Mouse (Mus musculus) left cerebral cortex, adult 18-20 months (tissue): ENCODE data around the gene Mpp4. TPM values are rescaled to one million over a fixed set of nuclear protein-coding genes. Genes with fewer than 3 reads are reported as not detected.

ENCODE experiments used
- DNase-seq, 2 experiments: peaks; one replicate each; pipeline ENCODE4 v3.0.0; 2021 to 2022; ENCODE audit warnings: low spot score in 2 of 2, mixed read lengths in 1 of 2
- long read RNA-seq, 2 experiments: library from polyadenylated mRNA; stranded (forward); transcript quantifications; one replicate each; pipeline ENCODE4 v2.0.0; 2021
- total RNA-seq, 2 experiments: library from RNA; stranded (reverse); gene quantifications; 2 replicates each; pipeline ENCODE4 v1.2.3; 2021

Mpp4 gene
- 1 to 10 TPM in 1 of 2 experiments, under 1 TPM in 1; 0.98 to 1.3 TPM for total RNA-seq
- long read RNA-seq, experiment 1, partial matches to known transcripts: 0 of 1 reads
- long read RNA-seq, experiment 1, other reads (novel, unspliced or antisense): 1 of 1 reads
- long read RNA-seq, experiment 2: 0 reads

DNA sequence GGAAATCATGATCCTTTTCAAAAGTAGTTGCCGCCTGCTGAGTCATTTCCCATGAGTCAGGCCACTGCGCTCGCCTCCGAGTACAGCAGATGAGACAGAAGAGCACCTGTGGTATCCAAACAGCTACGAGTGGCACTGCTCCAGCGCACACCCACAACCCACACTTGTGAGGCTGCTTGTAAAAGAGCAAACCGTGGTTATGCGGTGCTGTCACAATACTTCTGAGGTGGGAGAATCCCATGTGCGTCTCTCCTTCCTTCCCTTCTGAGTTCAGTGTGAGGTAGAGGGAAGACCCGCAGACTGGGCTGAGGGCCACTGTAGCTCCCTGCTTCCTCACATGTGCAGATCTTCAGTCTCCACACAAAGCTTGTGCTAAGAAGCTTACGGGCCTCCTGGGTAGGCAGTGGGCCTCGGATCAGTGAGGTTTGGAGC lies at the start of gene Mpp4:
Gene Mpp4 (minus strand): TSS at position 360 of the 432 bp plus-strand sequence.
- peak; percentile 85 to 87 for DNase-seq

DNA sequence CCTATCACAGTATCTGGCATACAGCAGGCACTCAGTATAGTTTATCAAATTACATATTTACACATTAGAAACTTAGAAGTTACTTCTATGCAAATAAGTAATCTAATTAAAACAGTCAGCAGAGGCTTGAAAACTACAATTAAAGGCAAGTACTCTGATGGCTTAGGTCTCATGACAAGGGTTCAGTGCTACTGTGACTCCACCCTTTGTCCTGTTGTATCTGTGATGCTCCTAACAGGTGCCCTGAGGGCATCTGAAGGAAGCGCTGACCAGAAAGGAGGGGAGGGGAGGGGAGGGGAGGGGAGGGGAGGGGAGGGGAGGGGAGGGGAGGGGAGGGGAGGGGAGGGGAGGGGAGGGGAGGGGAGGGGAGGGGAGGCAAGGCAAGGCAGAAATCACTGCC lies 49.8 kb upstream of the Mpp4 start:
- no peak for DNase-seq

DNA sequence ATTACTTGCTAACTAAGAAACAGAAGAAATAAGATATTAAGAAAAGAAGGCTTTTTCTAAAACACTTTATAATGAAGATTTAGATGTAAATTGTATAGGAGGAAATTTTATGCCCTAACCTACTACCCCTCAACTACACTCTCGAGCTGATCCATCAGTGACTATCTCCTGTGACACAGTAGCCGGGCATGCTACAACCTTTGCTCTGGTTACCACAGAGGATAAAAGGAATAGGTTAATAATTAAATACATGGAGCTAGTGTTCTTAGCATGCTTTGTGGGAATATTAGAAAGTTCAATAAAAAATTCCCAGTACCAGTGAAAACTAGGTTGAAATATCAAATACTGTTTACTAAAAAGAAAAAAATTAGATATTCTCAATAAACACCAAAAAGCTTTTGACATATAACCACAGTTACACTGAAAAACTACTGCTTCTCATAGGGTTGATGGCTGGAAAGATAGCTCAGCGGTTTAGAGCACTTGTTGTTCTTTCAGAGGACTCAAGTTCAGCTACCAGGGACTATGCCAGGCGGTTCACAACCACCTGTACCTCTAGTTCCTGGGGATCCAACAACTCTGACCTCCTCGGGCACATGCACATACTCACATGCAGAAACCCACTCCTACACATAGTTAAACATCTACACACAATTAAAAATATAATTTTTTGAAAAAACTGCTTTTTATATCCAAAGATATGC lies 49.0 kb upstream of the Mpp4 start:
- DNase-seq: no peak

DNA sequence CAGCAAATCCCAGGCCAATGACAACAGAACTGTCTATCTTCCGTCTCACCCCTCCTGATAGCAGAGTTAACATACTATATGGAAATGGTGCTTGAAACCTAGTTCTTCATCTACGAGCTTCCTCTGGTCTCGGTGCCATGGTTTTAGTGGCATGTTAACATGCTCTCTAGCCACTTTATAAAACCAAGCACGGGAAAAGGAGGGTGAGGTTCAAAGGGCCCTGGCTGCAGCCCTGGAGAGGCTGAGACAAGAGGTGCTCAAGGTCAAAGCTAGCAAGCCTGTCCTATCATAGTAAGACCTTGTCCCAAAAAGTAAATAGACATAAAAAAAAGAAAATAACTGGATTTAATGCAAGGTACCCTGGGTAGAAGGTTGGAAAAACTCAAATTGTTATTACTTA lies 48.5 kb upstream of the Mpp4 start:
- no peak for DNase-seq

DNA sequence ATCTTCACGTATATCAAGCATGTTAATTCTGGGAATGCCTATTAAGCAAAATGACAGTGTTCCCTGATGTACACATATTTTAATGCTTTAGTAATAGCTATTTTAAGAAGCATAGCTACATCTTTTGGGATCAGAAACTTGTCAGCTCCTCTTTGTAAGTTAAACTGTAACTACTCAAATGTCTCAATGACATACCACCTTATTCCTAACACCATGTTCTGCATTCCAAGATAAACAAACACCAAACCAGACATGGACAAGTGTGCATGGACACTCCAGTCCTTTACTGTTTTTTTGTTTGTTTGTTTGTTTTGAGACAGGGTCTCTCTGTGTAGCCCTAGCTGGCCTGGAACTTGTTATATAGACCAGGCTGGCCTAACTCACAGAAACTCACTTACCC lies 45.1 kb upstream of the Mpp4 start:
- no peak for DNase-seq

DNA sequence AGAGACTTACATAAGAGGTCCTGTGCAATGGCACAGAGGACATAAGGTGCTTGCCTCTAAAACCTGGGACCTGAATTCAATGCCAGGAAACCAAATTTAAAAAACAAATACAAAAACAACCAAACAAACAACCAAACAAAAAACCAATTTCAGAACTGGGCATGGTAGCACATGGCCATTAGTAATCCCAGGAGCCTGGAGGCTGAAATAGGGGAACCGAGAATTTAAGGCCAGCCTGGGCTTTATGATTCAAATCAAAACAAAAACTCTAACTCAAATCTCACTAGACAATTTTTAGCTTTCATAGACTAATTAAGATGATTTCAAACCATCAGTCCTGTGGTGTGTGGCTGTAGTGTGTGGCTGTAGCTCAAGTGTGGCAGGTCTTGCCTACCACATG lies 41.3 kb upstream of the Mpp4 start:
- no peak for DNase-seq

DNA sequence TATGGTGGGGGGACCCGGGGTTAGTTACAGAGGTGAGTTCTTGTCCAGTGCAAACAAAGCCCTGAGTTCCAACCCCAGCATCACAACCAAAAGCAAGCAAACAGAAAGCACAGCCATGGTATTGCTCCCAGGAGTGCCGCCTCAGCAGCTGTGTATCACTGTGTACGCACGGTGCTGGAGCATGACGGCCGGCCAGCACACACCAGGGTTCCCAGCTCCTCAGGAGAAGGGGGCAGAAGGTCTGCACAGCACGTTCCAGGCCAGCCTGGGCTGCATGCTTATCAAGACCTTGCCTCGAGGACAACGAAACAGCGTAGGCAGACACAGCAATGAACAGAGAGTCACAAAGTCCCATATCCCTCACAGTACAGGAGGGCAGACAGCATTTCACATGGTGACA lies 39.2 kb upstream of the Mpp4 start:
- no peak for DNase-seq

DNA sequence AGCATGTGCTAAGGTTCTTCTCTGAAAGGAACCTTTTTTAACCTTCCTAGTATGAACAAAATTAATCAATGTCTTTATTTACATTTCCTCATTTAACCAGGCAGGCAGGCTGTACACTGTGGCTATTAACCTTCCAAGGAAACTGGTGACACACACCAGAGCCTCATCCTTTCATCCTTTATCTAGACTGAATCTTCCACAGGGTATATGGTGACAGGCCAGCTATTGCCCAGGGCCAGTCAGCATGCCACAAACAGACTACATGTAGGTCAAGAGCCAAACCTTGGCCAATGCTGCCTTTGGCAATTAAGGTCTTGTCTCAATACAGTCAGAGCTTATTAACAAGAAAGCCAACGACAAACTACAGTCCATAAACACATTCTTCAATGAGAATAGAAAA lies 38.4 kb upstream of the Mpp4 start:
- no peak for DNase-seq

DNA sequence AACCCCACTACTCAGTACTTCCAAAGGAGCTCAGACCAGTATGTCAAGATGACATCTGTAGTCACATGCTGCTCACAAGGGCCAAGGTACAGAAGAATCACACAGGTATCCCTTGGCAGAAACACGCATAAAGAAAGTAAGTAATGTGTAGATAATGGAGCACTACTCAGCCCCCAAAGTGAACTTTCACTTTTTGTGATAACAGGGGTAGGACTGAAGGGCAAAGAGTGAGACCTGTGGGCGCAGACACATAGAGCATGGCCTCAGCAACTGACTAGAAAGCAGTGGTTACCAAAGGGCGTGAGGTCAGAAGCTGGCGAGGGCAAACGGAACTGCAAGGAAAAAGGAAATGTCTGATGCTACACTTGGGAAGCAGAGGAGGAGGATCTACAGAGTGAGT lies 37.8 kb upstream of the Mpp4 start:
- DNase-seq: no peak

DNA sequence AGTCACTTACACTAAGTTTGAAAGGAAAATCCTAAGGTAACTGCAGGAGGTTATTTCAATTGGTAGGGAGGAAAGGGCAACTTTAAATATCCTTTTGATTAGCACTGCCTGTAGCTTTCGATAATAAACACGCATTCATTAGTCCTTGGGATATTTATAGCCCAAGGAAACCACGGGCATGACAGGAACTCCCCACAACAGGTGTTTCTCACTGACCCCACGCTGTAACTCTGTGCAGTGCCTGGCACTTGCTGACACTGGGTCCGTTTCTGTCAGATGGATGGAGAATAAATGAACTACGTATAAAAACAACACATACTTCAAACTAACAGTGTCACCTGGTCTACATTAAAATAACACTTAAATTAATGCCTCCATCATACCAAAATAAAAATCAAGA lies 31.8 kb upstream of the Mpp4 start:
- DNase-seq: no peak

DNA sequence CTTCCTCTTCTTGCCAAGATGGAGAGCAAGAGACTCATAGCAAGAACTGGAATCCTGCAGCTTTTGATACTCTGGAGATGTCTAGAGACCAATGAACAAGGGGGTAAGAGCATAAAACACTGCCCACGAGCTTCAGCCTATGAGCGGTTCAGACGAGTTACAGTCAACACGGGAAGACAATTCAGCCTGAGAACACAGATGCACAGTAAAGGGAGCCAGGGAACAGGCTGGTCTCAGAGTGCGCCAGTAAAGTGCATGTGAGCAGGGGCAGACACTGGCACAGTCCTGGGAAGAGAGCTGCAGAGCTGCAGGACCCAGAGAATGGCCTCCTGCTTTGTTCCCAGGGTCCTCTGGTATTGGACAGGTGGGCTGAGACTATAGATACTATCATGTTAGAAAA lies 24.6 kb upstream of the Mpp4 start:
- DNase-seq: no peak

DNA sequence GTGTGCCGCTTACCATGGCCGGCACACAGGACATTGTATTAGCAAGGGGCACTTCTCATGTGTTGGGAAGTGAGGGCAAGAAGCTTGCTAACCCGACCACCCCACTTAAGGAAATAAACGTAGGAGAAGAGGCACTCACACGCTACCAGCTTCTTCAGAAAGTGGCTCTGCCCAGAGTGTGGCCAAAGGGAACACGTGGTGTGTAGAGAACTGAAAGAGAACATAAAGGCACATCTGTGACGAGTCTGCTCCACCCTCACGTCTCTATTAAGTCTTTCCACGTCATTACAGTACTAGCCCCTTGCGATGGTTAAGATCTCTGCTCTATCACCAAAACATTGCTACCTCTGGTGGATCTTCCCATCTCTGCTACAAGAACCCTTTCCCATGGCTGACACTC lies 23.1 kb upstream of the Mpp4 start:
- DNase-seq: no peak

DNA sequence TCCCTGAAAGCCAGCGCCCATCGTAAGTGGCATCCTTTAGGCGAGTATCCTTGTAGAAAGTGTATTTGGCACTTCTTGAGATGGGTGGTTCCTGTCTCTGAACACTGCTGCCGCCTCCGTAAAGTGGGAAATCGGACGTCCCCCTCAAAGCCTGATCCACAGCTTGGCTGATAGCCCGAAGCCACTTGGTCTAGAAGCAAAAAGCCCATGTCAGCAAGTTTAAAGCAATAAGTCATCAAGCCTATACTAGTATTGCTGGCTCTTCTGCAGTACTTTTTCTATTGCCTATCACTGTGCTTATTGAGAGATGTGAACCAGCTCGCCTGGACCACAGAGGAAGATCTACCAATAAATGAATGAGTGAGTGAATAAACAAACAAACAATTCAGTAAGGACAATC lies 22.2 kb upstream of the Mpp4 start:
- no peak for DNase-seq

DNA sequence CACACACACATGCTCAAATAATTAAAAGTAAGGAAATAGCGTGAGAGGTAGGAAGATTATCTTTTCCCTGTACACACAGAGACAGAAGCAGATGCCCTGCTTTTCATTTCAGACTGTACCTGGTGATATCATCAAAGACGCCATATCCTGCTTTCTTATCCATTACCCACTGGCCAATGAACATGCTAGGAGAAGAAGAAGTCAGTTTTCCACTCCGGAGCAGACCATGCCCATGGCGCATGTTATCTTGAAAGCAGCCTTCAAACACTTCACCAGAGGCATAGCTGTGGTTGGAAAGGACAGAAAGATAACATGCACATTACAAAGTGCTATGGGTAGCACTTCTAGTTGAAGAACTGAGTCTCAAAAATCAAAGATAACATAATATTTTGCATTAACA lies 19.9 kb upstream of the Mpp4 start:
- DNase-seq: no peak

DNA sequence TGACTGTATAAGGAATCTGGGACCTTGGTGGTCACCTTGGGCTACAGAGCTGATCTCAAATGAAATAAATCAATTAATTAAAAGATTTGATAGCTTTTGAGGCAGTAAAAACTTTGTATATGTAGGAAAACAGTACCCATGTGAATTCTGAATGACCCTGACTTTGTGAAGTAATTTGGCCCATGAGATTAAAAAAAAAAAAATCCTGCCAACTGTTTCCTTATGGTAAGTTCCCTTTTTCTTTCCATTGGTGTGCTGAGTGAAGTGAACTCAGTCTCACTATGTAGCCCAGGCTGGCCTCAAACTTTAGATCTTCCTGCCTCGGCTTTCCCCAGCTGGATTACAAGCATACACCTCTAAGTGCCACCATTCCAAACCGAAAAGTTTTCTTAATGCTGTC lies 19.2 kb upstream of the Mpp4 start:
- DNase-seq: no peak

DNA sequence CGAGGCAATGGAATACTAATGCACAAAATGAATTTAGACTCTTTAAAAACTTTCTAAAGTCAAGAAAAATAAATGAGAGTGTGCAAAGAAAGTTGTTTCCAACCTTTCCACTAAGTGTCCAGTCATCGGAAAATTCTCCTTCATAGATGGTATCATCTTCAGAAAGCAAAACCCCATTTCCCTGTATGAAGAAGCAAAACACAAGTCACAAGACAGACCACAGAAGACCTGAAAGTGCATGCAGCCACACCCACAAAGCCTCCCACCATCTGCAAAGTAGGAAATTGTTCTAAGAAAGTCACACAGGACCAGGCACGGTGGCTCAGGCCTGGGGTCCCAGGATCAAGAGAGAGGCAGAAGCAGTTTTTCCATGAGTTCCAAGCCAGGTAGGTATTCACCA lies 16.8 kb upstream of the Mpp4 start:
- DNase-seq: no peak

DNA sequence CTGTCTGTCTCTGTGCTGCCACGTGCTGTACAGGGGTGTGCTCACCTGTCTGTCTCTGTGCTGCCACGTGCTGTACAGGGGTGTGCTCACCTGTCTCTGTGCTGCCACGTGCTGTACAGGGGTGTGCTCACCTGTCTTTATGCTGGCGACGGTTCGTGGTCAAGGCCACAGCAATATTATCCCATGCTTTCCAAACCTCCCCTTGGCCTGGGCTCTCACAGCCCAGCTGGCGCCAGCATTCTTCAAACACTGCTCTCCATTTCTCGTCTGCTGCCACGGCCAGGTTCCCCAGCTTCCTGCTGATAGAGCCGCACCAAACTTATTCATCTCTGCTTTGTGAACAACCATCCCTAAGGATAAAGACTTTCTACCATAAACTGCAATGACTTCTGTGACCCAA lies 15.2 kb upstream of the Mpp4 start:
- DNase-seq: no peak

DNA sequence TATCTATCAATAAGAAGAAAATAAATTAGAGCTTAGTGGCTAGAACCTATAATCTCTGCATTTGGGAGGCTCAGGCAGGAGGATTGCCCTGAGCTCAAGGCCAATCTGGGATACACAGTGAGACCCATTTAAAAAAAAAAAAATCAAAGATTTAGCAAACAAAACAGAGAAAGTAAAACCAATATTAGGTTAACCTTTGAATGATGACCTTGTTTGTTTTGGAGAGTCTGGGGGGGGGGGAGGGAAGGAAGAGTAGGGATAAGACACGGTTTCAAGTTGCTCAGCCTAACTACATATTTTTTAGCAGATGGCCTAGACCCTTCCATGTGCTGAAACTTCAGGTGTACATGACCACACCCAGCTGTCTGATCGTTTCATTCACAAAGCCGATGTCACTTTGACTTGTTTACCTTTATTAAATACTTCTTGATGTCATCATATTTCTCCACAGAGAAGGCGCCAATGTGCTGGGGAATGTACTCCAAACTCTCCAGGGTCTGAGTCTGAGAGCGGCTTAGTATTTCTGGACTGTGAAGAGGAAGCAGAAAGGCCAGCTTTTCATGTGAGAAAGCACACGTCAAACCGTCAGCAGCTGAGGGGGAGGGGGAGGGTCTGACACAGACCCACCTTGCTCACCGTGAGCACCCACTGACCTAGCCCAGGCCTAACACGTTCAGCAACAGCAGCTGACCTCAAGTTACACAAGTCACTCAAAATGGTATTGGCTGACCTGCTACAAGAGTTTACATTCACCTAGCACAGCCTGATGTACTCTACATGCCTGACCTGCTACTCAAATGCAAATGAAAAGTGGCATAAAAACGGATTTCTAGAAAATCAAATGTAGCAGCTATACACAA lies 11.6 kb upstream of the Mpp4 start:
- DNase-seq: no peak

DNA sequence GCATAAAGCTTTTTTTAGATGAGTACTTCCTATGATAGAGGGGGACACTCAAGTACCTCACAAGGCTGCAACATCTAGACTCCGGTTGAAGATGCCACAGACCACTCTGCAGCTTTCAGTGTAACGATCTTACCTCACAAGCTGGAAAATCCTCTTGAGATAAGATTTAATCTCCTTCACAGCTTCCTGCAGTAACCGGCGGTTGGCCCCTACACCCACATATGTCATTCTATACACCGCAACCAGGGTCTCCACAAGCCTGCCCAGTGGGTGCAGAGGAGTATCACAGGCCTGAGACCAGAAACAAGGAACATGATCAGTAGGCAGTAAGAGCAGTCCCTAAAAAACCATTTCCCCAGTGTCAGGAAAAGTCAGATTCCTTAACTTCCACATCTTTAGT lies 9.8 kb upstream of the Mpp4 start:
- DNase-seq: no peak

DNA sequence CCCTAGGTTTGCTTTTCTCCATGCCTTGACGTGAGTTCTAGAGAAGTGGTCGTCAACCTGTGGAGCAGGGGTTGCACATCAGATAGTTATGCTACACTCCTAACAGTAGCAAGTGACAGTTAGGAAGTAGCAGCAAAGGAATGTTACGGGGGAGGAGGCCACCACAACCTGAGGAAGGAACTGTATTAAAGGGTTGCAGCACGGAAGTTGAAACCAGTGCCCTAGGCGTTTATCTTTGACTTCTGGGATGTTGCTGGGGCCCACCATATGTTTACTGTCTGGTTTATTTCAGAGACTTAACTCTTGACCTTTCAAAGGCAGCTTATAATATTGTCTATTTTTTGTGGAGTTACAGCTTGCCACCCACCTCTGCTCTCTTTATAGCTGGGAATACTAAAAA lies 8.7 kb upstream of the Mpp4 start:
- no peak for DNase-seq

DNA sequence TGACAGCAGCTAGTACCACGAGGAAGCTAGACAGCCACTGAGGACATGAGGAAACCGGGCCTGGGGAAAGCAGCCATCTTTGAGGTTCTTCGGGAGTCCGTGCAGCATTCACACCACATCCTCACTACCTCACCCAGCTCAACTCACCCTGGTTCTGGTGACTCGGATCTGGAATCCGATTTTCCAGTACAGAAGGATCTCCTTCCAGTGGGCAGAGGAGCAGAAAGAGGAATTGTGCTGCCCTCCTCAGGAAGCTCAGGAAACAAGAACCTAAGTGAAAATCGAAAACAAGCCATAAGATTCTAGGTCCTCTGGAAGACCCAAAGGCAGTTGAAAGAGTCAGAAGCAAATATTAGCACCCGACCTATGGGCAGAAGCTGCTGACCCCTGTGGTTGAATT lies 7.1 kb upstream of the Mpp4 start:
- DNase-seq: no peak

DNA sequence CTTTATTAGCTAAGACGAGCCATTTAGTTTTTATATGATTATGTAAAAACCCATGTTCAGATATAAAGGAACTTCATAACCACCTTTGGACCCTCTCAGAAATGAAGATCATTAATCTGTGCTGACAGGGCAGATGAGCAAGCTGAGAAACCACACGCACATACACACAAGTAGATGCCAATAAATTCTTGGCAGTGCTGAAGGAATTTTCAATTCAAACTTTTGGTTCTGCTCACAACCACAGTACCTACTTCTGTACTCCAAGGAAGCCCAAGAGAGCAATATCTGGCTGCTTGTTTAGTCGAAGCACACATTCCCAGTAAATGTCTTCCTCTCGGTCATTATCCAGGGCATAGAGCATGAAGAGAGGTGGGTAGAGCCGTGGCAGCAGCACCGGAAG lies 6.4 kb upstream of the Mpp4 start:
- no peak for DNase-seq

DNA sequence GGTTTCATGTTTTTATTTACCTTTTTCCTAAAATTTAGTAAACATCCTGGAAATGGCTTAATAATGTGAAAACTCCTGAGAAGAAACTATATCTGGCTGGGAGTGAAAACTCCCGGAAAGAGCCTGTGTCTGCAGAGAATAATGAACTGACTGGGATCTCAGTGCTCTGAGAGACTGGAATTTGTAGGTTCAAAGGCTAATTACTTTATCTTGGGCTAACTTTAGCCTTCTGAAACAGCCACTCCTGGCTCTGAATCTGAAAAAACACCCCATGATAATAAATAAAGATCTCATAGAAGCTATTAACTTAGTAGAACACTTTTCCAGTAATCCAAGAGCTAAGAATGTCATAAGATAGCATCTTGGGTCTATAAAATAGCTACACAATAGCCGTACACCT lies 5.4 kb upstream of the Mpp4 start:
- DNase-seq: no peak
